Mouse (Mus musculus): ENCODE data around the gene Actl7a. TPM values are rescaled to one million over a fixed set of nuclear protein-coding genes. Genes with fewer than 3 reads are reported as not detected.

Actl7a gene
- polyA plus RNA-seq, 1 experiment from 2014 or later, result not detected

DNA sequence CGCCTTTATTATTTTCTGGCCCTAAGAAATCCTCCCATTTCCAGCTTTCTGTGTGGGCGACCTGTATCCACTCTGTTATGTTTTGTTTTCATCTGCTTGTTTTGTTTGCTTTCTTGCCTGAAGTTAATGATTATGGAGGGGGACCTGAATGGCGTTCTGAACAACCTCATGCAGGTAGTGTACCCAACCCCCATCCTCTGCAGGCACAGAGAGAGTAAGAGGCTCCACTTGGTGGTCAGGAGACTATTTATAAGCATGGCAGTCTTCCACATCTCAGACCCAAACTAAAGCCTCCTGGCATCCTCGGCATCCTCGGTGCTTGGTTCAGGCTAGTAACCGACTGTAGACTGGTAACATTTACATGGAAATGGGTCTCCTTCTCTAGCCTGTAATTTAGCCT, 20.9 kb upstream of the Actl7a start:
- Histone ChIP-seq H3K36me3 (no peaks in the 10 kb centered on the region), H3K4me2 (no peak overlapping the region), H3K9me3 (0 out of 2 replicates have a peak, but pooled peaks cover 1% of the 10 kb centered on the region), H3K9ac (no peak overlapping the region), H3K4me1 (peaks cover 10% of the 10 kb centered on the region; the same call in 1 of the 2 replicates), H3K27me3 (no peaks in the 10 kb centered on the region), H3K4me3 (no peak overlapping the region), H3K27ac (no peak overlapping the region)
- ATAC-seq (ENCODE audit: insufficient number of reproducible peaks, insufficient read depth, low FRiP score, low TSS enrichment, low read depth), result no peak
- 71% methylated on average over 6 of the region's 6 CpGs for WGBS

DNA sequence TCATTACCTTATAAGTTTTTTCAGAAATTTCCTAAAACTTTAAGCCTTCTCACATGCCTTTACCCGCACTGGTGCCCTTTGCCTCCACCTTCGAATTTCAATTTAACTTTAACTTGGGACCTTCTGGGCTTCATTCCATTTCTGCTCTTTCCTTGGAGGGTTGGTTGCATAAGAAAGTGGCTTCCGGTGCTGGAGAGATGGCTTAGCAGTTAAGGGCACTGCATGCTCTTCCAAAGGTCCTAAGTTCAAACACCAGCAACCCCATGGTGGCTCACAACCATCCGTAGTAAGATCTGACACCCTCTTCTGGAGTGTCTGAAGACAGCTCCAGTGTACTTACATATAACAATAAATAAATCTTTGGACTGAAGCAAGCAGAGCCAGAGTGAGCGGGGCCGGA, 20.0 kb upstream of the Actl7a start:
- WGBS, result 94% methylated on average over 6 of the region's 6 CpGs
- Histone ChIP-seq H3K4me2 (no peak overlapping the region), H3K27ac (no peak overlapping the region), H3K27me3 (no peaks in the 10 kb centered on the region), H3K4me3 (no peak overlapping the region), H3K36me3 (no peaks in the 10 kb centered on the region), H3K4me1 (peaks cover 10% of the 10 kb centered on the region; the same call in 1 of the 2 replicates), H3K9ac (no peak overlapping the region), H3K9me3 (0 out of 2 replicates have a peak, but pooled peaks cover 3% of the 10 kb centered on the region)
- ATAC-seq (ENCODE audit: insufficient number of reproducible peaks, insufficient read depth, low FRiP score, low TSS enrichment, low read depth), result no peak

- H3K4me3 ChIP-seq, result no peak overlapping the region
- H3K9ac ChIP-seq, result no peak overlapping the region
- no peaks in the 10 kb centered on the region for H3K36me3 ChIP-seq
- no peak overlapping the region for H3K4me2 ChIP-seq
- no peaks in the 10 kb centered on the region for H3K27me3 ChIP-seq
- 0 out of 2 replicates have a peak, but pooled peaks cover 3% of the 10 kb centered on the region for H3K9me3 ChIP-seq
- no peaks in the 10 kb centered on the region for H3K4me1 ChIP-seq
- no peak for ATAC-seq (ENCODE audit: insufficient number of reproducible peaks, insufficient read depth, low FRiP score, low TSS enrichment, low read depth)
- 51% methylated on average over 8 of the region's 8 CpGs for WGBS
- H3K27ac ChIP-seq, result no peak overlapping the region
Measured at GRCm38 (mm10) chr4:56725839-56726238, 17.4 kb upstream of the Actl7a start.

DNA sequence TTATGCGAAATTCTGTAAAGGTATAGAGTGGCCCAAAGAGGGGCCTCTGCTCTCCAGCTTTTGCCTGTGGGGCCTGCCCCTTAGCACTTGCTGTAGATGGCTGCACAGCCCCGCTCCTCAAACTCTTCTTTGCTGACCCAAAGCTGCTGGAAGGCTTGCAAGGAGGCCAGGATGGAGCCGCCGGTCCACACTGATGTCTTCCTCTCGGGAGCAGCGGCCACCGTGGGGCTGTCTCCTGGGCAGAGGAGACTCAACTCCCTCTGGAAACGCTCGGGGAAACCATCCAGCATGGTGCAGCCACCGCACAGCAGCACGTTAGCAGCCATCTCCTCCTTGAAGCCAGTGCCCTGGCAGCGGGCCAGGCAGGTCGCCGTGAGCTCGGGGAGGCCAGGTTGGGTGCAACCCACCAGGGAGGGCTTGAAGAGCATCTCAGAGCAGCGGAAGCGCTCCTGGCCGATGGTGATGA, 3.2 kb upstream of the Actl7a start, which contains the start of gene Gm26657:
TSS of gene Gm26657 (plus strand) at position 51 of the 466 bp plus-strand sequence.
- Histone ChIP-seq H3K4me3 (no peak within 1 kb of the TSS), H3K4me2 (no peak within 1 kb of the TSS), H3K9ac (no peak within 1 kb of the TSS), H3K4me1 (no peaks in the 10 kb centered on the region), H3K27ac (no peak within 1 kb of the TSS), H3K27me3 (no peaks in the 10 kb centered on the region), H3K9me3 (no peaks in the 10 kb centered on the region), H3K36me3 (peaks cover 17% of the 10 kb centered on the region)
- 90% methylated on average over 18 of the region's 18 CpGs for WGBS
- no peak for ATAC-seq (ENCODE audit: insufficient number of reproducible peaks, insufficient read depth, low FRiP score, low TSS enrichment, low read depth)

- 96% methylated on average over 20 of the region's 20 CpGs for WGBS
- Histone ChIP-seq H3K4me1 (no peaks in the 10 kb centered on the region), H3K36me3 (peaks cover 23% of the 10 kb centered on the region), H3K4me2 (no peak overlapping the region), H3K27me3 (no peaks in the 10 kb centered on the region), H3K9ac (no peak overlapping the region), H3K27ac (no peak overlapping the region), H3K4me3 (no peak overlapping the region), H3K9me3 (no peaks in the 10 kb centered on the region)
- no peak for ATAC-seq (ENCODE audit: insufficient number of reproducible peaks, insufficient read depth, low FRiP score, low TSS enrichment, low read depth)
Measured at GRCm38 (mm10) chr4:56740611-56741010, 2.6 kb upstream of the Actl7a start.

DNA sequence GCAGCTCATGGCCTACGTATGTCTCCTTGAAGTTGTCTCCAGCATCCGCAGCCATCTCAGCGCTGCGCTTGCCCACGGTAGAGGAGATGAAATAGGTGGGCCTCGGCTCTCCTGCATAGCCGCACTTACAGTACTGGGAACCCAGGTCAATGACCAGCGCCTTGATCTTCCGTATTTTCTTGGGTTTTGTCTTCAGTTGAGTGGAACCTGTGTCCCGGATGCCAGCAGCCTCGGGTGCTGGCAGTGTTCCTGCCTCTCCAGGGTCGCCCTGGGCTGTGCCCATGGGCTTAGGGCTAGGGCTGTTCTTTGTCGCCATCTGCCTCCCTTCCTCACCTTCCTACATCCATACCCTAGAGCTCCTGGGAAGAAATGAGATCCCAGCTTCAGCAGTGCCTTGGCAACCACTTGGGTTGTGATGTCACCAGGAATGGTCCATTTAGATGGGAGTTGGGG, 2.1 kb upstream of the Actl7a start, which contains the start of gene Actl7b:
TSS of gene Actl7b (minus strand) at position 403 of the 453 bp plus-strand sequence.
- 95% methylated on average over 13 of the region's 13 CpGs for WGBS
- ATAC-seq (ENCODE audit: insufficient number of reproducible peaks, insufficient read depth, low FRiP score, low TSS enrichment, low read depth), result no peak
- no peak within 1 kb of the TSS for H3K27ac ChIP-seq
- H3K4me2 ChIP-seq, result no peak within 1 kb of the TSS
- no peak within 1 kb of the TSS for H3K9ac ChIP-seq
- H3K4me3 ChIP-seq, result no peak within 1 kb of the TSS
- H3K27me3 ChIP-seq, result no peaks in the 10 kb centered on the region
- no peaks in the 10 kb centered on the region for H3K4me1 ChIP-seq
- no peaks in the 10 kb centered on the region for H3K9me3 ChIP-seq
- peaks cover 28% of the 10 kb centered on the region for H3K36me3 ChIP-seq

DNA sequence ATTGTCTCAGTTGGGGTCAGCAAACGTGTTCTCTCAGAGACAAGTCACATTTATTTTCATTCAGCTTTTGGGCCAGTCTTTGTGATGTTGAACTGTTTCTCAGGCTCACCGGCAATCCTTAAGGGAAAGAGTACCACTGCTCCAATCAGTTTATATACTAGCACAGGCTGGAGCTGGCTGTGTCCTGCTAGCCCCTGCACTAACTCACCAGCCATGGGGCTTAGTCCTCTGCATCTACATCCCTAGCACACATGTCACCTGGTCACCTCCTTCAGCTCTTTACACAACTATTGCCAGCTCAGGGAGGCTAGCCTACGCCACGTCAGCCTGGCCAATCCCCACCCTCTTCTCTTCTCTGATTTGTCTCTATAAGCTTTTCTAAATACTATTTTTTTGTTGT, 515 bp upstream of the Actl7a start:
- 81% methylated on average over 4 of the region's 4 CpGs for WGBS
- Histone ChIP-seq H3K4me1 (no peaks in the 10 kb centered on the region), H3K9me3 (no peaks in the 10 kb centered on the region), H3K9ac (no peak overlapping the region), H3K4me3 (no peak overlapping the region), H3K27ac (no peak overlapping the region), H3K36me3 (peaks cover 44% of the 10 kb centered on the region), H3K4me2 (no peak overlapping the region), H3K27me3 (no peaks in the 10 kb centered on the region)
- ATAC-seq (ENCODE audit: insufficient number of reproducible peaks, insufficient read depth, low FRiP score, low TSS enrichment, low read depth), result no peak

- no peak overlapping the region for H3K4me2 ChIP-seq
- 82% methylated on average over 2 of the region's 2 CpGs for WGBS
- ATAC-seq (ENCODE audit: insufficient number of reproducible peaks, insufficient read depth, low FRiP score, low TSS enrichment, low read depth), result no peak
- no peaks in the 10 kb centered on the region for H3K4me1 ChIP-seq
- peaks cover 77% of the 10 kb centered on the region for H3K36me3 ChIP-seq
- no peaks in the 10 kb centered on the region for H3K9me3 ChIP-seq
- H3K27ac ChIP-seq, result no peak overlapping the region
- no peak overlapping the region for H3K4me3 ChIP-seq
- H3K27me3 ChIP-seq, result no peaks in the 10 kb centered on the region
- no peak overlapping the region for H3K9ac ChIP-seq
Measured at GRCm38 (mm10) chr4:56746345-56746744, 3.1 kb downstream of the Actl7a start.

DNA sequence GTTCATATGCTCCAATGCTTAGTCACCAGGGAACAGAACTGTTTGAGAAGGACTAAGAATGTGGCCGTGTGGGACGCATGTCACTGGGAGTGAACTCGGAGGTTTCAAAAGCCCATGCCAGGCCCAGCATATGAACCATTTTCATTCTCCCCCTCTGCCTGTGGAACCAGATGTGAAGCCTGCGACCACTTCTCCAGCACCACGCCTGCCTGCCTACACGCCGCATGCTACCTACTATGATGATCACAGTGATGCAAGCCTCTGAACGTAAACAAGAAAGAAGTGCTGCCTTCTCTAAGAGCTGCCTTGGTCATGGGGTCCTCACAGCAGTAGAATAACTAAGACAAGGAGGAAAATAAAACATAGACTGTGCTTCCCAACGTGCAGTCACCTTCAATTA, 4.2 kb downstream of the Actl7a start:
- H3K36me3 ChIP-seq, result peaks cover 86% of the 10 kb centered on the region
- 95% methylated on average over 9 of the region's 9 CpGs for WGBS
- ATAC-seq (ENCODE audit: insufficient number of reproducible peaks, insufficient read depth, low FRiP score, low TSS enrichment, low read depth), result no peak

GRCm38 (mm10) chr4:56756021-56756420, 12.8 kb downstream of the Actl7a start:
- H3K9me3 ChIP-seq, result no peaks in the 10 kb centered on the region
- H3K27ac ChIP-seq, result no peak overlapping the region
- no peaks in the 10 kb centered on the region for H3K4me1 ChIP-seq
- H3K27me3 ChIP-seq, result no peaks in the 10 kb centered on the region
- ATAC-seq (ENCODE audit: insufficient number of reproducible peaks, insufficient read depth, low FRiP score, low TSS enrichment, low read depth), result no peak
- no peak overlapping the region for H3K4me3 ChIP-seq
- 93% methylated on average over 5 of the region's 5 CpGs for WGBS
- H3K9ac ChIP-seq, result no peak overlapping the region
- no peak overlapping the region for H3K4me2 ChIP-seq
- peaks cover 90% of the 10 kb centered on the region for H3K36me3 ChIP-seq

More for the DNA sequence above, 4.2 kb downstream of the Actl7a start:
- Histone ChIP-seq H3K4me1 (no peaks in the 10 kb centered on the region), H3K27me3 (no peaks in the 10 kb centered on the region), H3K27ac (no peak overlapping the region), H3K4me3 (no peak overlapping the region), H3K4me2 (no peak overlapping the region), H3K9me3 (no peaks in the 10 kb centered on the region), H3K9ac (no peak overlapping the region)

DNA sequence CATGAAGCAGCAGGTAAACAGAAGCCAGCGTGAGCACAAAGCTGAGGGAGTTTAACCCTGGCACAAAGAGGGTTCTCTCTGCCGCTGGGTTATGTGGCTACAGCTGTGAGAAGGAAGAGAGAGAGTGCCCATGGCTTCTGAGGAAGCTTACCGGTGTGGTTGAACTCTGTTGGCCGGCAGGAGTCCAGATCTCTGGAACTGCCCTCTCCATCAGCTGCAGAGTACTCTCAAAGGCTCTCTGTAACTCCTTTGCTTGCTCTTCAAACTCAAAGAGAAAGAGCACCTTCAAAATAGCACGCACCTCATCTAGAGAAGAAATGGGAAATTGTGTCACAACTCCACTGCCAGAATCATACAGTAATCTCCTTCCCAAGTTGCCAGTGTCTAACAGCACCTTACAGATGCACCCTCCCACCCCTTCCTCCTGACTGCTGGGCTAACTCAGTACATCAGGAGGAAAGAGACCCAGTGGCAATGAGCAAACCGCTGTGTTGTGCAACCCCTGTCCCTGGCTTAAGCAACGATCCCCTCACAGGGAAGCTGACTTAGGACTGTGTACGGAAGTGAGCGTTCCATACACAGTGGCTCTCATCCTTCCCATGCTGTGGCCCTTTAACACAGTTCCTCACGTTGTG, 13.9 kb downstream of the Actl7a start:
- Histone ChIP-seq H3K9me3 (no peaks in the 10 kb centered on the region), H3K4me2 (no peak overlapping the region), H3K36me3 (peaks cover 90% of the 10 kb centered on the region), H3K27ac (no peak overlapping the region), H3K27me3 (no peaks in the 10 kb centered on the region), H3K4me1 (no peaks in the 10 kb centered on the region), H3K9ac (no peak overlapping the region), H3K4me3 (no peak overlapping the region)
- WGBS, result 89% methylated on average over 10 of the region's 10 CpGs
- ATAC-seq (ENCODE audit: insufficient number of reproducible peaks, insufficient read depth, low FRiP score, low TSS enrichment, low read depth), result no peak

DNA sequence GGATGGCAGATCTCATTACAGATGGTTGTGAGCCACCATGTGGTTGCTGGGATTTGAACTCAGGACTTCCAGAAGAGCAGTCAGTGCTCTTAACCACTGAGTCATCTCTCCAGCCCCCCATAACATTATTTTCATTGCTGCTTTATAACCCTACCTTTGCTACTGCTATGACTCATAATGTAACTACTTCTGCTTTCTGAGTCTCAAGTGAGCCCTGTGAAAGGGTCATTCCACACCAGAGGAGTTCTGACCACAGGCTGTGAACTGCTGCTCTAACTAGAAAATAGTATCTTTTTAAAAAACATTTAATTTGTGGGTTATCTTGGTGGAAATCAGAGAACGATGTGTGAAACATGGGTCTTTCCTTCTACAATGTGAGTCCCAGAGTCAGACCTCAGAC, 14.5 kb downstream of the Actl7a start:
- Histone ChIP-seq H3K36me3 (peaks cover 96% of the 10 kb centered on the region), H3K9me3 (no peaks in the 10 kb centered on the region), H3K27me3 (no peaks in the 10 kb centered on the region), H3K4me3 (no peak overlapping the region), H3K9ac (no peak overlapping the region), H3K27ac (no peak overlapping the region), H3K4me2 (no peak overlapping the region), H3K4me1 (no peaks in the 10 kb centered on the region)
- no peak for ATAC-seq (ENCODE audit: insufficient number of reproducible peaks, insufficient read depth, low FRiP score, low TSS enrichment, low read depth)
- WGBS, result 96% methylated on average over 1 of the region's 1 CpGs

All from embryonic facial prominence, embryonic 13.5 days (tissue).